ENCODE assay signal across 10 mouse cellular contexts in genomic region chr11:99148896-99149703, GRCm38 (mm10). TPM values are rescaled to one million over a fixed set of nuclear protein-coding genes. Genes with fewer than 3 reads are reported as not detected.
A peak's percentile ranks its signal among the peaks of the same experiment; 100 is the strongest.
DNase-seq lines count a peak whose midpoint lies in the region; ATAC-seq lines count a peak whose summit lies in the region.
"Had no signal": no experiment of that assay in that cellular context is flagged by ENCODE, and none has a peak within 500 bp of the region (broad histone marks: within the 10 kb centered on the region; RNA-seq: fewer than 3 reads in every experiment).

No protein-coding gene starts in this region.

- no peaks in the 10 kb centered on the region for H3K36me3 ChIP-seq in kidney, embryonic 16.5 days (ENCODE audit: insufficient read depth, low read length)
- no peaks in the 10 kb centered on the region for H3K36me3 ChIP-seq in liver, embryonic 16.5 days (ENCODE audit: control insufficient read depth, insufficient read depth)
- H3K36me3 ChIP-seq: G1E had no signal

- H3K4me2 ChIP-seq in kidney, embryonic 16.5 days (replicated peaks; ENCODE audit: low read depth, low read length): peak overlapping the region; percentile 26; the same call in 1 of the 2 replicates
- no peak overlapping the region for H3K4me2 ChIP-seq in liver, embryonic 16.5 days (ENCODE audit: low read depth, low read length)

- no peak overlapping the region for H3K4me3 ChIP-seq in kidney, embryonic 16.5 days (ENCODE audit: low read length)
- H3K4me3 ChIP-seq in liver, embryonic 16.5 days (ENCODE audit: low read depth, low read length): no peak overlapping the region

- 12% methylated on average over 16 of the region's 16 CpGs for WGBS in kidney, embryonic 16.5 days
- WGBS in liver, embryonic 16.5 days (ENCODE audit: insufficient replicate concordance): 25% methylated on average over 16 of the region's 16 CpGs

- peaks cover 41% of the 10 kb centered on the region for H3K4me1 ChIP-seq in kidney, embryonic 16.5 days (ENCODE audit: insufficient read depth, low read length)
- no peaks in the 10 kb centered on the region for H3K4me1 ChIP-seq in liver, embryonic 16.5 days (ENCODE audit: control insufficient read depth, low read depth, low read length)

- peak overlapping the region; percentile 49 for H3K9ac ChIP-seq in kidney, embryonic 16.5 days (replicated peaks; ENCODE audit: low read length)
- no peak overlapping the region for H3K9ac ChIP-seq in liver, embryonic 16.5 days (ENCODE audit: low read depth, low read length)
- H3K9ac ChIP-seq: liver, embryonic 14.5 days had no signal

- no peak for DNase-seq in kidney, postnatal 14 days
- DNase-seq in NIH3T3 (ENCODE audit: low read depth): peak; percentile 91
- peak; percentile 62 for DNase-seq in forelimb bud, embryonic 11.5 days (ENCODE audit: low read depth, low spot score)
- DNase-seq in cerebellum, adult 11-12 months: no peak
- DNase-seq in adrenal gland, postnatal 4 days (ENCODE audit: low spot score in 2 of 2): no peak

- peak overlapping the region; percentile 89 for H3K27ac ChIP-seq in kidney, embryonic 16.5 days (ENCODE audit: low read length)
- no peak overlapping the region for H3K27ac ChIP-seq in liver, embryonic 16.5 days (ENCODE audit: low read length)
- H3K27ac ChIP-seq: liver, embryonic 14.5 days had no signal

- ATAC-seq in kidney, embryonic 16.5 days (ENCODE audit: low FRiP score, low TSS enrichment): peak; percentile 43
- 0 out of 2 replicates have a peak, but pooled peaks have one; percentile 13 for ATAC-seq in liver, embryonic 16.5 days (ENCODE audit: low read depth)
- ATAC-seq in activated CD4-positive, CD25-positive, alpha-beta regulatory T cell, adult 4 months: no peak

- no peaks in the 10 kb centered on the region for H3K27me3 ChIP-seq in kidney, embryonic 16.5 days (ENCODE audit: insufficient read depth, low read length)
- no peaks in the 10 kb centered on the region; the same call in 1 of the 2 replicates for H3K27me3 ChIP-seq in liver, embryonic 16.5 days (ENCODE audit: control insufficient read depth, insufficient read depth, low read depth, low read length)

- no peaks in the 10 kb centered on the region for H3K9me3 ChIP-seq in kidney, embryonic 16.5 days (ENCODE audit: low read length)
- H3K9me3 ChIP-seq in liver, embryonic 16.5 days (replicated peaks; ENCODE audit: control insufficient read depth, low read length): no peaks in the 10 kb centered on the region
- H3K9me3 ChIP-seq: G1E had no signal

RNA-seq across cellular contexts. Expression of gene Ccr7, which starts 5.8 kb away (rescaled TPM):
- polyA plus RNA-seq in kidney, embryonic 16.5 days (2015; fragmentation: Nextera tagmentation; extraction: Ambion mirVana): 0.19 and 0.41 TPM in 2 replicates
- polyA plus RNA-seq in liver, embryonic 16.5 days (2015; fragmentation: Nextera tagmentation; extraction: Ambion mirVana): 0.25 and 0.32 TPM in 2 replicates
- 100 to 1,000 TPM; 243 to 261 TPM for polyA plus RNA-seq in activated CD4-positive, CD25-positive, alpha-beta regulatory T cell, adult 4 months (2017; shearing (Covaris generic))
- total RNA-seq in adrenal gland, postnatal 4 days (2021): under 1 TPM; 0.34 to 0.51 TPM
- polyA plus RNA-seq: G1E had no signal

RNA-seq across cellular contexts. Expression of gene Tns4, which starts 60.0 kb away (rescaled TPM):
- polyA plus RNA-seq in kidney, embryonic 16.5 days (2015; fragmentation: Nextera tagmentation; extraction: Ambion mirVana): 0.17 and 0.22 TPM in 2 replicates
- 0.19 and 0.21 TPM in 2 replicates for polyA plus RNA-seq in liver, embryonic 16.5 days (2015; fragmentation: Nextera tagmentation; extraction: Ambion mirVana)
- not detected for polyA plus RNA-seq in activated CD4-positive, CD25-positive, alpha-beta regulatory T cell, adult 4 months (2017; shearing (Covaris generic))
- total RNA-seq in adrenal gland, postnatal 4 days (2021): under 1 TPM; 0.31 to 0.51 TPM

Comparison
In these comparisons a context has a peak if more than half of its experiments do, and no peak if none do; other contexts are left out.
1. DNase-seq: peak in NIH3T3 (single experiment) and forelimb bud, embryonic 11.5 days (single experiment); none in kidney, postnatal 14 days (single experiment), cerebellum, adult 11-12 months (single experiment) and adrenal gland, postnatal 4 days (0 of 2).
2. RNA of gene Ccr7, which starts 5.8 kb away (polyA plus RNA-seq): 243 to 261 TPM in activated CD4-positive, CD25-positive, alpha-beta regulatory T cell, adult 4 months; 0.19 to 0.41 TPM in kidney, embryonic 16.5 days and 0.25 to 0.32 TPM in liver, embryonic 16.5 days; every median in the first group is over 100 times any median in the second.